Mouse (Mus musculus) hindbrain, embryonic 11.5 days (tissue): ENCODE measurements at regions not wholly inside any gene's neighbourhood (a gene's known extent, or its start where the extent isn't known, plus 50 kb on each side); places are given as distances from the start of the nearest gene placed in this dataset.

ENCODE experiments used
- ATAC-seq: fragments of 200-750 bp; cut with Nextera tagmentation; 2 replicates; pipeline ENCODE4 v1.8.0; 2017; ENCODE audit warnings: mild to moderate bottlenecking, moderate TSS enrichment, moderate library complexity; ENCODE audit not compliant: low FRiP score
- DNase-seq: peaks from one replicate; pipeline ENCODE4 v3.0.0-alpha.2; 2015; ENCODE audit warnings: low spot score
- H3K27ac ChIP-seq: fragments of 300-500 bp; sonication (generic); 2 replicates; pipeline ENCODE4 v1.5.1; 2014; ENCODE audit warnings: mild to moderate bottlenecking, low read depth, low read length
- H3K27me3 ChIP-seq: fragments of 300-500 bp; sonication (generic); 2 replicates; pipeline ENCODE4 v1.6.1; 2014; ENCODE audit warnings: mild to moderate bottlenecking, low read length, moderate library complexity, mixed read lengths; ENCODE audit not compliant: control insufficient read depth, insufficient read depth
- H3K36me3 ChIP-seq: fragments of 300-500 bp; sonication (generic); 2 replicates; pipeline ENCODE4 v1.6.1; 2014; ENCODE audit warnings: mild to moderate bottlenecking, low read length, moderate library complexity, mixed read lengths; ENCODE audit not compliant: control insufficient read depth, insufficient read depth
- H3K4me1 ChIP-seq: fragments of 300-500 bp; sonication (generic); replicated peaks from 2 replicates; pipeline ENCODE4 v1.6.1; 2014; ENCODE audit warnings: low read length, mixed read lengths; ENCODE audit not compliant: control insufficient read depth, insufficient read depth
- H3K4me2 ChIP-seq: fragments of 300-500 bp; sonication (generic); replicated peaks from 2 replicates; pipeline ENCODE4 v1.6.1; 2014; ENCODE audit warnings: mild to moderate bottlenecking, low read depth, low read length
- H3K4me3 ChIP-seq: fragments of 300-500 bp; sonication (generic); 2 replicates; pipeline ENCODE4 v1.5.1; 2014; ENCODE audit warnings: low read depth, low read length
- H3K9ac ChIP-seq: fragments of 300-500 bp; sonication (generic); 2 replicates; pipeline ENCODE4 v1.6.1; 2014; ENCODE audit warnings: low read depth, low read length
- H3K9me3 ChIP-seq: fragments of 300-500 bp; sonication (generic); 2 replicates; pipeline ENCODE4 v1.6.1; 2016; ENCODE audit warnings: low read length; ENCODE audit not compliant: control insufficient read depth
- WGBS: fragments of 180-500 bp; shearing (Covaris S2); extraction: QIAGEN DNeasy Blood & Tissue Kit; methylation state at CpG from one replicate; pipeline ENCODE4 v1.1.7; 2014; 5-methylcytosine and 5-hydroxymethylcytosine counted together

DNA sequence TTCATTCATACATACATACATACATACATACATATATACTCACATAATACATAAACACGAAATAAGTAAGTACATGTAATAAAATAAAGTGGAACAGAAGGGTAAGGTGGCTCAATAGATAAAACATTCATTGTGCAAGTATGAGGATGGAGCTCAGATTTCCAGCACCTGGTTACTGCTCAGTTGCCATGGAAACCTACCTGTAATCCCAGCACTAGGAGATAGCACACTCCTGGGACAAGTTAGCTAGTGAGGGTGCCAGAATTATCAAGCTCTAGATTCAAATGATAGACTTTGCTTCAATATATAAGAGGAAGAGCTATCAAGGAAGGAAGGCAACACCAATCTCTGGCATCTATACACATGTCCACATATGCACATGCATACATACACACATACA lies 184.8 kb upstream of the Tcf21 start:
- H3K4me2 ChIP-seq, result no peak overlapping the region
- WGBS, result 80% methylated on average over 1 of the region's 1 CpGs
- DNase-seq (no peak), ATAC-seq (no peak)
- H3K36me3 ChIP-seq, result no peaks in the 10 kb centered on the region
- H3K27me3 ChIP-seq, result no peaks in the 10 kb centered on the region
- no peak overlapping the region for H3K27ac ChIP-seq
- no peak overlapping the region for H3K4me3 ChIP-seq
- H3K9me3 ChIP-seq, result no peaks in the 10 kb centered on the region
- no peaks in the 10 kb centered on the region for H3K4me1 ChIP-seq
- no peak overlapping the region for H3K9ac ChIP-seq

DNA sequence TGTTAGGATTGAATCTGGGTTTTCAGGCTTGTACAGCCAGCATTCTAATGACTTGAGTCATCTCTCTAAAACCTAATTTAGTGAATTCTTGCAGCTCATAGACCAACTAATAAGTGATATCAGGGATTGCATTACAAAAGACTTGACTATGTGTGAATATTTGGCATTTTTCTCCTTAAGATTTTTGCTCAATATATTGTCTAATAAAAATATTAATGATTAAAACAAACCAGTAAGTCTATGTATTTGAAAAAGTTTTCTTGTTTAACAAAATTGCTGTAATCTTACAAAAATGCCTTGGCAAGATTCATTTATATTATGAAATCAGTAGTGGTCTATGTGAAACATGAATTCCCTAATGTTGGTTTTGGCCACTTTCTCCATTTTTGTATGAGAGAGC lies 183.7 kb upstream of the Tcf21 start:
- no peaks in the 10 kb centered on the region for H3K9me3 ChIP-seq
- DNase-seq (no peak), ATAC-seq (no peak)
- no peak overlapping the region for H3K9ac ChIP-seq
- no peaks in the 10 kb centered on the region for H3K4me1 ChIP-seq
- no peak overlapping the region for H3K27ac ChIP-seq
- H3K4me3 ChIP-seq, result no peak overlapping the region
- no peak overlapping the region for H3K4me2 ChIP-seq
- H3K27me3 ChIP-seq, result no peaks in the 10 kb centered on the region
- H3K36me3 ChIP-seq, result no peaks in the 10 kb centered on the region

DNA sequence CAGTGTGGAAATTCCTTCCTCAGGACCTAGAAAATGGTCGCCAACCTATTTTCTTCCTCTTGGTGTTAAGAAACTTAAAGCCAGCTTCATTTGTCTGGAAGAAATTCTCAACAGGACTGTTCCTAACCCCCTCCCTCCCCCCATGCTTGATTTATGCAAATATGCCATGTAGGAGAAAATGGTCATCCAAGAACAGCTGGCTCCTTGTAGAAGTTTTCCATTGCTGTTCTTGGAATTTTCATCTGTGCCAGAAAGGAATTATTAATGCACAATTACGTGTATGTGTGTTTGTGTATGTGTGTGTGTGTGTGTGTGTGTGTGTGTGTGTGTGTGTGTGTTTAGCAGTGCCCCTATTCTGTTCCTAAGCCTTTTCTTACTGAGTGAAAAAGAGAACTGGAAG lies 178.6 kb upstream of the Tcf21 start:
- Histone ChIP-seq H3K36me3 (no peaks in the 10 kb centered on the region), H3K9me3 (no peaks in the 10 kb centered on the region), H3K4me2 (no peak overlapping the region), H3K27ac (no peak overlapping the region), H3K27me3 (no peaks in the 10 kb centered on the region), H3K9ac (no peak overlapping the region), H3K4me3 (no peak overlapping the region), H3K4me1 (no peaks in the 10 kb centered on the region)
- ATAC-seq (no peak), DNase-seq (no peak)
- 81% methylated on average over 2 of the region's 2 CpGs for WGBS

DNA sequence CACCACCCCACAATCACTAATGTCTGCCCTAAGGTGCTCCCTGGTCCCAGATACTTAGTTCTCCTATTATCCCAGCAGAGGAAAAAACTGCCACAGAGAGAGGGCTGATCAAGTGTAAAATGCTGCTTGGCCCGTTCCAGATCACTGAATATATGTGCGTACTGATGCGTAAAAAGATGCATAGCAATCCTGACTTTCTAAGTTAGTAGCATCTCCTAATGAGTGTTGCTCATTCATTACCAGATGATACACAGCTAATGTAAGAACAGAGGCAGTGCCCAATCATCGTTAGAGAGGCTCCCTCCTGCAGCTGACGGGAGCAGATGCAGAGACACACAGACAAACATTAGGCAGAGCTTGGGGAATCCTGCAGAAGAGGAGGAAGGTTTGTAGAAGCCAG lies 177.6 kb upstream of the Tcf21 start:
- 88% methylated on average over 5 of the region's 5 CpGs for WGBS
- Histone ChIP-seq H3K9me3 (no peaks in the 10 kb centered on the region), H3K36me3 (no peaks in the 10 kb centered on the region), H3K9ac (no peak overlapping the region), H3K4me3 (no peak overlapping the region), H3K4me2 (no peak overlapping the region), H3K27me3 (no peaks in the 10 kb centered on the region), H3K27ac (no peak overlapping the region), H3K4me1 (no peaks in the 10 kb centered on the region)
- no peak for ATAC-seq
- no peak for DNase-seq

DNA sequence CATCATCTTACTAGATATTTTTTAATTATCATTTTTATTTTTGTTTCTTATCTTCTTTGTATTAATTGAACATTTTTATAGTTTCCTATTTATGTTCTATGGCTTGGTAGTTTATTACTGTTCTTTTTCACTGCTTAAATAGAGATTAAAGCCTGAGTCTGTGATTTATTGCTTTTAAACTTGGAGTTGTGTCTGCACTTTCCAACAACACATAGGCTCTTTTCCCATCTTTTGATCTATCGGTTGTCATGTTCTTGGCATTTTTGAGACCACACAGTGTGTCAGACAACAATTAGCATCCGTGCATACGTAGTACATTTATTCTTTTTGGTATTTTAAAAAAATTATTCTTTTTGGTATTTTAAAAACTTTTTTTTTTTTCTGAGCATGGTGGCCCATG lies 173.2 kb upstream of the Tcf21 start:
- H3K9me3 ChIP-seq, result no peaks in the 10 kb centered on the region
- no peak overlapping the region for H3K9ac ChIP-seq
- DNase-seq (no peak), ATAC-seq (no peak)
- no peaks in the 10 kb centered on the region for H3K4me1 ChIP-seq
- no peaks in the 10 kb centered on the region for H3K27me3 ChIP-seq
- WGBS, result 95% methylated on average over 3 of the region's 3 CpGs
- no peaks in the 10 kb centered on the region for H3K36me3 ChIP-seq
- no peak overlapping the region for H3K27ac ChIP-seq
- H3K4me2 ChIP-seq, result no peak overlapping the region
- no peak overlapping the region for H3K4me3 ChIP-seq

DNA sequence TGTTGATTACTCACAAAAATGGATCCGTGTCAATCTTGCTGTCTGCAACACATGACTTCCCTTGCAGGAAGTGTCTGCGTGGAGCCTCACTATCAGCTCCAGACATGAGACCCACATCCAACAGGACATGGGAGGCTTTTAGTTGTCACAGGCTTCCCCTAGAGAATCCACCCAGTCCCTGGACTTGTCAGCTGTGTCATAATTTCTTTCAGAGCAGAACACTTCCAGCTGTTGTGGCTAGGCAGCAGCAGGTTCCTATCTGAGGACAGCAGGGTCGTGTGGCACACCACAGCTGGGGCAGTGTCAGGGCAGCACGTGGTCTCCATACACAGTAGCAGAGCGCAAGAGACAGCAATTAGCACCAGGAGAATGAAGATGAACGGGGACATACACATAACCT lies 161.8 kb upstream of the Tcf21 start:
- no peak overlapping the region for H3K27ac ChIP-seq
- H3K4me3 ChIP-seq, result no peak overlapping the region
- WGBS, result 74% methylated on average over 6 of the region's 6 CpGs
- H3K36me3 ChIP-seq, result no peaks in the 10 kb centered on the region
- no peaks in the 10 kb centered on the region for H3K4me1 ChIP-seq
- DNase-seq (no peak), ATAC-seq (no peak)
- no peak overlapping the region for H3K9ac ChIP-seq
- H3K4me2 ChIP-seq, result no peak overlapping the region
- no peaks in the 10 kb centered on the region for H3K27me3 ChIP-seq
- no peaks in the 10 kb centered on the region for H3K9me3 ChIP-seq

DNA sequence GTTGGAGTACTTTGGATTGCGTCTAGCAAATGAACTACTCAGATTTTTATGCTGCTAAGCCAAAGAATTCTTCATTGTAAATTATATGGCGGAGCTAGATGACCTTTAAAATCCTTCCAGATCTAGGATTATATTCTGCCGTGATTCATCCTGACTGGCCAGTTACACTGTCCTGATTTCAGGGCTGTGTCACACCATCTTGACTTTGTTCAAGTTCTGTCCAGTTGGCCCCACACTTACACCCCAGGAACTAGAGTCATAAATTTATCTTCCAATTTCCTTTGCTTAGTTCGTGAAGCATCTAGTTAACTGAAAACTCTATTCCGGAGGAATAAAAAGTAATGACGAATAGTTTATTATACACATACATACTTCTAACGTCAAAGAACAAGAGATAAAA lies 158.5 kb upstream of the Tcf21 start:
- Histone ChIP-seq H3K9ac (no peak overlapping the region), H3K4me2 (no peak overlapping the region), H3K4me1 (no peaks in the 10 kb centered on the region), H3K27me3 (no peaks in the 10 kb centered on the region), H3K4me3 (no peak overlapping the region), H3K27ac (no peak overlapping the region), H3K36me3 (no peaks in the 10 kb centered on the region), H3K9me3 (no peaks in the 10 kb centered on the region)
- ATAC-seq (no peak), DNase-seq (no peak)
- WGBS, result 95% methylated on average over 7 of the region's 7 CpGs

DNA sequence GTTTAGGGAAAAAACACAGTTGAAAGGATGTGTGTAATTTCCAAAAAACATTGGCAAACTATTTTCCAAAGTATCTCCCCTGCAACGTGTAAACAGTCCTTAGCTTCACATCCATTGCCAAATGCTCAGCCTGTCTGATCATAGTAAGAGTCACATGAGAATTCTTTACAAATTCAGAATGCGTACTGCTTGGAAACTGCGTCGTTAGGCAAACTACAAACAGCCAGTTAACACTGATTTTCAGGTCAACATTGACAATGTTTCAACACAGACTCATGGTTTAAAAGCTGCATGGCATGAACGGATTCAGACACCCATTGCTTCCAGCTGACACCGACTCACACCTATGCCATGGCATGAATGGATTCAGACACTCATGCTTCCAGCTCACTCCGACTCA lies 137.0 kb upstream of the Tcf21 start:
- WGBS, result 91% methylated on average over 7 of the region's 7 CpGs
- Histone ChIP-seq H3K9me3 (no peaks in the 10 kb centered on the region), H3K36me3 (no peaks in the 10 kb centered on the region), H3K4me2 (no peak overlapping the region), H3K4me3 (no peak overlapping the region), H3K27ac (no peak overlapping the region), H3K27me3 (no peaks in the 10 kb centered on the region), H3K9ac (no peak overlapping the region), H3K4me1 (no peaks in the 10 kb centered on the region)
- DNase-seq (no peak), ATAC-seq (no peak)

DNA sequence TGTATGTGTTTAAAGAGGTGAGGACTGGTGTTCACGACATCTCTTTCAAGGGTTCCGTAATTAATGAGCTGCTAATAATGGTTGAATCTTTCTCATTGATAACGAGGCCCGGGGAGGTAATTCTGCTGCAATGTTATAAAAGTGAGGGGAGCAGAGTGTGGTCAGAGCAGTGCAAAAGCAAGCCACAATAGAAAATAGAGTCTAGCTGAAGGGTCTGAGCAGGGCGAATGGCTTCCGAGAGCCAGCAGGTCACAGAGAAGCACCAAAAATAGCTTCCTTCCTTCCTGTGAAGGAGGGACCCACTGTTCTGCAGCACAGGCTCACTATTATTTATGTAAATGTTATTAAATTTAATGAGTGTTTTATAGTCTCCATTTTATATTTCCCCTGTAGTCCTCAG lies 133.3 kb upstream of the Tcf21 start:
- no peak overlapping the region for H3K4me3 ChIP-seq
- 70% methylated on average over 6 of the region's 6 CpGs for WGBS
- H3K4me1 ChIP-seq, result no peaks in the 10 kb centered on the region
- ATAC-seq (no peak), DNase-seq (no peak)
- no peaks in the 10 kb centered on the region for H3K27me3 ChIP-seq
- H3K9me3 ChIP-seq, result no peaks in the 10 kb centered on the region
- no peak overlapping the region for H3K27ac ChIP-seq
- H3K9ac ChIP-seq, result no peak overlapping the region
- no peaks in the 10 kb centered on the region for H3K36me3 ChIP-seq
- H3K4me2 ChIP-seq, result no peak overlapping the region
